Mouse (Mus musculus) thymus, adult 2 months (tissue): ENCODE measurements around the gene Pkdrej.

ENCODE experiments used
- CTCF ChIP-seq: fragments of 200-500 bp; IDR thresholded peaks from 2 replicates; pipeline ENCODE4 v1.5.1; 2012; ENCODE audit warnings: mild to moderate bottlenecking, control low read depth, low read length, moderate library complexity, borderline replicate concordance; ENCODE audit not compliant: control insufficient read depth, poor library complexity, insufficient read depth; ENCODE audit errors: extremely low read depth
- POLR2A ChIP-seq: fragments of 200-500 bp; IDR thresholded peaks from 2 replicates; pipeline ENCODE4 v1.6.1; 2012; ENCODE audit warnings: mild to moderate bottlenecking, low read length, control low read depth, moderate library complexity; ENCODE audit not compliant: control insufficient read depth, poor library complexity, insufficient read depth; ENCODE audit errors: extremely low read depth

GRCm38 (mm10) chr15:85787482-85787881 is 34.1 kb downstream of the Pkdrej start:
- no peak for TF ChIP-seq CTCF
- TF ChIP-seq POLR2A = no peak
